In genomic region chr4:57156549-57157169, GRCm38 (mm10) we compare ENCODE assay signal across 14 mouse cellular contexts. TPM values are rescaled to one million over a fixed set of nuclear protein-coding genes. Genes with fewer than 3 reads are reported as not detected.
DNase-seq lines count a peak whose midpoint lies in the region; ATAC-seq lines count a peak whose summit lies in the region.
"Had no signal": no experiment of that assay in that cellular context is flagged by ENCODE, and none has a peak within 500 bp of the region (broad histone marks: within the 10 kb centered on the region; RNA-seq: fewer than 3 reads in every experiment).

No protein-coding gene starts in this region.

- WGBS in kidney, embryonic 15.5 days, result 80% methylated on average over 8 of the region's 8 CpGs
- WGBS in lung, embryonic 15.5 days, result 59% methylated on average over 8 of the region's 8 CpGs

- no peaks in the 10 kb centered on the region for H3K9me3 ChIP-seq in kidney, embryonic 15.5 days (replicated peaks)
- no peaks in the 10 kb centered on the region for H3K9me3 ChIP-seq in lung, embryonic 15.5 days
- H3K9me3 ChIP-seq: forebrain, embryonic 10.5 days; heart, embryonic 15.5 days; liver, embryonic 13.5 days; midbrain, embryonic 13.5 days had no signal

- no peaks in the 10 kb centered on the region for H3K27me3 ChIP-seq in kidney, embryonic 15.5 days
- no peaks in the 10 kb centered on the region for H3K27me3 ChIP-seq in lung, embryonic 15.5 days
- H3K27me3 ChIP-seq: CH12.LX; heart, embryonic 15.5 days; midbrain, embryonic 13.5 days had no signal

- no peak overlapping the region for H3K4me2 ChIP-seq in kidney, embryonic 15.5 days
- H3K4me2 ChIP-seq in lung, embryonic 15.5 days, result no peak overlapping the region; the same call in 1 of the 2 replicates
- H3K4me2 ChIP-seq: heart, embryonic 15.5 days; liver, embryonic 13.5 days; midbrain, embryonic 13.5 days had no signal

- peak overlapping the region; percentile 60 for H3K27ac ChIP-seq in kidney, embryonic 15.5 days
- peak overlapping the region; percentile 74 for H3K27ac ChIP-seq in lung, embryonic 15.5 days
- H3K27ac ChIP-seq: forebrain, embryonic 10.5 days; gastrocnemius, adult 2 months; heart, embryonic 15.5 days; liver, embryonic 13.5 days; midbrain, embryonic 13.5 days had no signal

- no peak overlapping the region for H3K9ac ChIP-seq in kidney, embryonic 15.5 days
- no peak overlapping the region for H3K9ac ChIP-seq in lung, embryonic 15.5 days
- H3K9ac ChIP-seq: heart, embryonic 15.5 days; liver, embryonic 13.5 days; midbrain, embryonic 13.5 days had no signal

- H3K4me1 ChIP-seq in kidney, embryonic 15.5 days, result peaks cover 25% of the 10 kb centered on the region
- peaks cover 25% of the 10 kb centered on the region for H3K4me1 ChIP-seq in lung, embryonic 15.5 days

- ATAC-seq in kidney, embryonic 15.5 days (replicated peaks; ENCODE audit: low FRiP score), result no peak
- ATAC-seq in lung, embryonic 15.5 days (ENCODE audit: borderline replicate concordance, extremely low read depth, low FRiP score, low TSS enrichment), result peak; percentile 82; the same call in 1 of the 2 replicates
- ATAC-seq: midbrain, embryonic 13.5 days had no signal

- peak; percentile 39 for DNase-seq in ovary, postnatal 14 days (ENCODE audit: low spot score)
- no peak for DNase-seq in ovary, postnatal 10 days (ENCODE audit: low spot score)
- peak; percentile 44 for DNase-seq in urinary bladder, postnatal 25 days (ENCODE audit: low spot score)
- no peak for DNase-seq in right cerebral cortex, postnatal 36 days (ENCODE audit: low spot score in 2 of 2)
- DNase-seq in gastrocnemius, postnatal 4 days (ENCODE audit: low spot score in 2 of 2), result no peak
- DNase-seq: gastrocnemius, adult 2 months; liver, embryonic 13.5 days; thymus, adult 2 months had no signal

- no peaks in the 10 kb centered on the region for H3K36me3 ChIP-seq in kidney, embryonic 15.5 days
- H3K36me3 ChIP-seq in lung, embryonic 15.5 days, result no peaks in the 10 kb centered on the region
- H3K36me3 ChIP-seq: forebrain, embryonic 10.5 days; heart, embryonic 15.5 days; liver, embryonic 13.5 days; midbrain, embryonic 13.5 days had no signal

- H3K4me3 ChIP-seq in kidney, embryonic 15.5 days (replicated peaks), result no peak overlapping the region
- H3K4me3 ChIP-seq in lung, embryonic 15.5 days, result no peak overlapping the region
- H3K4me3 ChIP-seq: forebrain, embryonic 10.5 days; gastrocnemius, adult 2 months; heart, embryonic 15.5 days; liver, embryonic 13.5 days; midbrain, embryonic 13.5 days had no signal

RNA-seq across cellular contexts. Expression of gene Epb41l4b, which starts 13.4 kb away (rescaled TPM):
- 2.2 and 2.9 TPM in 2 replicates for polyA plus RNA-seq in kidney, embryonic 15.5 days (2015; fragmentation: Nextera tagmentation; extraction: Ambion mirVana)
- polyA plus RNA-seq in lung, embryonic 15.5 days (2015; fragmentation: Nextera tagmentation; extraction: Ambion mirVana), result 1.1 and 1.4 TPM in 2 replicates
- 10 to 100 TPM; 14.7 to 16.3 TPM for total RNA-seq in gastrocnemius, postnatal 4 days (2021)

Comparison
In these comparisons a context has a peak if more than half of its experiments do, and no peak if none do; other contexts are left out.
1. DNase-seq: peak in ovary, postnatal 14 days (single experiment) and urinary bladder, postnatal 25 days (single experiment); none in ovary, postnatal 10 days (single experiment), right cerebral cortex, postnatal 36 days (0 of 2) and gastrocnemius, postnatal 4 days (0 of 2).